Mouse (Mus musculus): Measurements from ENCODE around the gene Uox. TPM values are rescaled to one million over a fixed set of nuclear protein-coding genes. Genes with fewer than 3 reads are reported as not detected.

The Uox gene
- polyA plus RNA-seq (2015; fragmentation: Nextera tagmentation; extraction: Ambion mirVana): 0.08 and 0.11 TPM in 2 replicates

DNA sequence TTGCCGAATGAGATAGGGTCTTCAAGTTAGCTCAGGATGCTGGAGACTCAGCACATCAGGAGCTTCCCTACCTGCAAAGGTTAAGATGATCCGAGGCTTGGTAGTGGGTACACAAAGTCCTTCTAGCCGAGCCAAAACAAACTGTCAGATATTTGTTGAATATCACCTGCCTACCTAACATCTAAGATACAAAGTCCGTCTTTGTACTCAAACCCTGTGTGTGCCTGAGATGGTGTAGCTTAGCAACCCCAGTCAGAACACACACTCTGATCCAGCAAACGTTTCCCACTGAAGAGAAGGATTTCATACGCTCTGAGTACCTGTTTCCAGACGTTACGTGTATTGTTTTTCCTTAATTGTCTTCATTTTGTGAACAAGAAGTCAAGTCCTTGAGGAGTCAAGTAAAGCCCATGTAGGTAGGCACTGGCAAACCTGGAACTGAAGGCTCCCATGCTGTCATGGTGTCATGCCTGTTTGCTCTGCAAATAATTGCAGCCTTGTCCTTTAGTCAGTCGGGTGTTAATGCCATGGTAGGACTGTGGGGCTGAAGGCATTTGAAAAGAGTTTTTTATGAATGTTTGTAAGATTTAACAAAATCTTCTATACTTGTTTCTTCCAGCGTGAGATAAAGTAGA is at the start of gene Uox:
Gene Uox, plus strand, starts transcription at position 279 of the 635 bp plus-strand sequence.
- no peaks in the 10 kb centered on the region for H3K36me3 ChIP-seq (ENCODE audit: insufficient read depth, low read length)
- no peak within 1 kb of the TSS for H3K9ac ChIP-seq (ENCODE audit: low read depth, low read length)
- no peak within 1 kb of the TSS for H3K4me3 ChIP-seq (replicated peaks; ENCODE audit: low read depth, low read length)
- no peaks in the 10 kb centered on the region for H3K4me1 ChIP-seq (replicated peaks; ENCODE audit: insufficient read depth, low read length)
- H3K27me3 ChIP-seq (ENCODE audit: insufficient read depth, low read length): no peaks in the 10 kb centered on the region
- H3K9me3 ChIP-seq (replicated peaks; ENCODE audit: low read length): no peaks in the 10 kb centered on the region
- 85% methylated on average over 10 of the region's 10 CpGs for WGBS
- ATAC-seq (replicated peaks; ENCODE audit: low FRiP score, low read depth) (no peak), DNase-seq (ENCODE audit: low spot score) (no peak)
- no peak within 1 kb of the TSS for H3K27ac ChIP-seq
- no peak for TF ChIP-seq CTCF (IDR thresholded peaks at IDR 0.05; ENCODE audit: low read depth)
- H3K4me2 ChIP-seq (ENCODE audit: low read length): no peak within 1 kb of the TSS

DNA sequence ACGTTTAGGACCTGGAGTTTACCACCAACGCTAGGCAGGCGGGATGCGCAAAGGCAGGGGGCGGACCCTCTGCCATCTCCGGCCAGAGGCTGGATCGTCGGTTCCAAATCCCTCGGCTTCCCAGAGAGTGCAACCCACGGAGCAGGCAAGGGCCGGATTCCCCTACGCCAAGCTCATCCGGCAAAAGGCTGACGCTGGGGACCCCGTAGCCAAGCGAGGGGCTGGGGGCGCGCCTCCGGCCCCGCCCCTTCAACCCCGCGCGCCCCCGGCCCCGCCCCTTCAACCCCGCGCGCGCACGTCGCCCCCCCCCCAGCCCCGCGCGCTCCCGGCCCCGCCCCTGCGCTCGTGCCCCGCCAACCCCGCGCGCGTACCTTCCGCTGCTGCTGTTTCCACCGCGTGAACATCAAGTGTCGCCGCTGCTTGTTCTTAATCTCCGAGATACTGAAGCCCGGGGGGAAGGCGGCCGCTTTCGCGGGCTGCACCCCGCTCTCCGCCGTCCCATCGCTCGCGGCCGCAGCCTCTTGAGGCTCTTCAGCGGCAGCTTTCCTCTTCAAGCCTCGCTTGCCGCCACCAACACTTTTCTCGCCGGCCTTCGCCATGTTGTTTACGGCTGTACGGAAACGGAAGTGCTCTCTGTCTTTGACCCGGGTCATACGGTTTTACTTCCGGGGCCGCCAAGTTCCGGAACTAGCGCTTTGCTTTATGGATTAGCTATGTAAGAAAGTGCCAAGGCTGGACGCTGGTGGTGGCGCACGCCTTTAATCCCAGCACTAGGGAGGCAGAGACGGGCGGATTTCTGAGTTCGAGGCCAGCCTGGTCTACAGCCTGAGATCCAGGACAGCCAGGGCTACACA is 49.2 kb upstream of the Uox start, which contains the start of gene Rpf1:
Gene Rpf1, minus strand, starts transcription at position 632 of the 854 bp plus-strand sequence.
- H3K27me3 ChIP-seq (ENCODE audit: insufficient read depth, low read length): no peaks in the 10 kb centered on the region
- H3K4me1 ChIP-seq (replicated peaks; ENCODE audit: insufficient read depth, low read length): no peaks in the 10 kb centered on the region
- ATAC-seq (replicated peaks; ENCODE audit: low FRiP score, low read depth) (peak; percentile 96), DNase-seq (ENCODE audit: low spot score) (peak; percentile 97)
- peak within 1 kb of the TSS; percentile 99 for H3K27ac ChIP-seq
- no peaks in the 10 kb centered on the region for H3K9me3 ChIP-seq (replicated peaks; ENCODE audit: low read length)
- under 1% methylated on average over 69 of the region's 82 CpGs for WGBS
- peak within 1 kb of the TSS; percentile 57 for H3K4me2 ChIP-seq (ENCODE audit: low read length)
- H3K4me3 ChIP-seq (replicated peaks; ENCODE audit: low read depth, low read length): peak within 1 kb of the TSS; percentile 66
- H3K36me3 ChIP-seq (ENCODE audit: insufficient read depth, low read length): 0 out of 2 replicates have a peak, but pooled peaks cover 7% of the 10 kb centered on the region
- peak within 1 kb of the TSS; percentile 72 for H3K9ac ChIP-seq (ENCODE audit: low read depth, low read length)
- TF ChIP-seq CTCF (IDR thresholded peaks at IDR 0.05; ENCODE audit: low read depth): peak; percentile 26; the same call in 1 of the 2 replicates

DNA sequence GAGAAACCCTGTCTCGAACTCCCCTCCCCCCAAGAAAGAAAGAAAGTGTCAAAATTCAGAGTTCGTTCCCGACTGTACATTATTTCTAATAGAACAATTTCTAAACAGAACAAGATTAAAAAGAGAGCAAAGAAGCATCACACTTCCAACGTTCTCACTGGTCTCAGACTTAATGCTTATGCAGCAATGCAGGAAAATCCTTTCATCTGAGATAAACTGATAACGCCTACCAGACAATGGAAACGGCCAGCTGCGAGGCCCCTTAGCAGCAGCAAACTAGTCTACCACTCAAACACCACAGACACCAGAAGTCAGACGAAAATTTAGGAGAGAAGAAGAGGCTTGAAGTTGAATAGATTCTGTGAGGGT is 48.6 kb upstream of the Uox start:
- 14% methylated on average over 8 of the region's 8 CpGs for WGBS
- TF ChIP-seq CTCF (IDR thresholded peaks at IDR 0.05; ENCODE audit: low read depth): no peak
- ATAC-seq (replicated peaks; ENCODE audit: low FRiP score, low read depth) (no peak), DNase-seq (ENCODE audit: low spot score) (no peak)
- H3K27ac ChIP-seq: peak overlapping the region; percentile 99
- H3K9me3 ChIP-seq (replicated peaks; ENCODE audit: low read length): no peaks in the 10 kb centered on the region
- H3K27me3 ChIP-seq (ENCODE audit: insufficient read depth, low read length): no peaks in the 10 kb centered on the region
- H3K4me2 ChIP-seq (ENCODE audit: low read length): peak overlapping the region; percentile 57
- H3K9ac ChIP-seq (ENCODE audit: low read depth, low read length): peak overlapping the region; percentile 72; the same call in 1 of the 2 replicates
- H3K4me3 ChIP-seq (replicated peaks; ENCODE audit: low read depth, low read length): peak overlapping the region; percentile 66
- H3K36me3 ChIP-seq (ENCODE audit: insufficient read depth, low read length): 0 out of 2 replicates have a peak, but pooled peaks cover 7% of the 10 kb centered on the region
- no peaks in the 10 kb centered on the region for H3K4me1 ChIP-seq (replicated peaks; ENCODE audit: insufficient read depth, low read length)

DNA sequence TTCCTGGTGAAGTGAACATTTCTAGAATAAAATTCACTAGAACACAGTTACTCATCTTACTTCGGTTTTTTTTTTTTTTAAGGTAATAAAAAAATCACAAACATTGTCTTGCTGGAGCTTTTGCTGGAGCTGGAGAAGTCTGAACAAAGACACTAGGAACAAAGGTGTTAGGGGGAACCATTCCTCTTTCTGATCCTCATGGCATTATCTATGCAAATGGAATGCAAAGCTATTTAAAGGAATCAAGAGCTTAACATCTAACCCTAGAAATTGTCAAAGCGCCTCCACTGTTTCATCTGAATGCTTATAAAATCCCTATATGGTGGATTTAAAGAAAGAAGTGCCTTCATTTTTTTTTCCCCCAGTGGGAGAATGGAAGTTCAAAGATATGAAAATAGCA is 41.9 kb upstream of the Uox start:
- no peak for TF ChIP-seq CTCF (IDR thresholded peaks at IDR 0.05; ENCODE audit: low read depth)
- Histone ChIP-seq H3K36me3 (ENCODE audit: insufficient read depth, low read length) (no peaks in the 10 kb centered on the region), H3K27me3 (ENCODE audit: insufficient read depth, low read length) (no peaks in the 10 kb centered on the region), H3K9me3 (replicated peaks; ENCODE audit: low read length) (no peaks in the 10 kb centered on the region), H3K4me1 (replicated peaks; ENCODE audit: insufficient read depth, low read length) (no peaks in the 10 kb centered on the region), H3K9ac (ENCODE audit: low read depth, low read length) (no peak overlapping the region), H3K27ac (no peak overlapping the region), H3K4me3 (replicated peaks; ENCODE audit: low read depth, low read length) (no peak overlapping the region), H3K4me2 (ENCODE audit: low read length) (no peak overlapping the region)
- no peak for DNase-seq (ENCODE audit: low spot score)
- WGBS: 56% methylated on average over 2 of the region's 2 CpGs
- ATAC-seq (replicated peaks; ENCODE audit: low FRiP score, low read depth): no peak

DNA sequence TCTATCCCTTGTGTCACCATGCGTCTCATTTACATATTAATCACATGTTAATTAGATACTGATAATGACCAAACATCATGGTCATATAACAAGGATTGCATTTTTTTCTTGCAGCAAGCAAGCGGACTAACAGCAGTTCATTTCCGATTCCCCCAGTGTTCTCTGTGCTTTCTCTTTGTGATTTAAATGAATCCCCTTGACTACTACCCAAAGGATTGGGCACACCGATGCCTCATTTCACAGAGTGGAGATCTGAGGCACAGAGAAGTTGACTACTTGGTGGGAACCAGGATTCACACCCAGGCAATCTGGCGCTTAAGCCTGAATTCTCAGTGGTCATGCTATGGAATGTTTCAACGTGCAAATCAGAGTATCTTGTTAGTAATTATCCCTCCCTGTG is 35.2 kb upstream of the Uox start:
- Histone ChIP-seq H3K36me3 (ENCODE audit: insufficient read depth, low read length) (no peaks in the 10 kb centered on the region), H3K27me3 (ENCODE audit: insufficient read depth, low read length) (no peaks in the 10 kb centered on the region), H3K4me2 (ENCODE audit: low read length) (no peak overlapping the region), H3K4me3 (replicated peaks; ENCODE audit: low read depth, low read length) (no peak overlapping the region), H3K9me3 (replicated peaks; ENCODE audit: low read length) (no peaks in the 10 kb centered on the region), H3K4me1 (replicated peaks; ENCODE audit: insufficient read depth, low read length) (no peaks in the 10 kb centered on the region), H3K27ac (no peak overlapping the region), H3K9ac (ENCODE audit: low read depth, low read length) (no peak overlapping the region)
- TF ChIP-seq CTCF (IDR thresholded peaks at IDR 0.05; ENCODE audit: low read depth): no peak
- ATAC-seq (replicated peaks; ENCODE audit: low FRiP score, low read depth): no peak
- DNase-seq (ENCODE audit: low spot score): no peak
- 67% methylated on average over 6 of the region's 6 CpGs for WGBS

DNA sequence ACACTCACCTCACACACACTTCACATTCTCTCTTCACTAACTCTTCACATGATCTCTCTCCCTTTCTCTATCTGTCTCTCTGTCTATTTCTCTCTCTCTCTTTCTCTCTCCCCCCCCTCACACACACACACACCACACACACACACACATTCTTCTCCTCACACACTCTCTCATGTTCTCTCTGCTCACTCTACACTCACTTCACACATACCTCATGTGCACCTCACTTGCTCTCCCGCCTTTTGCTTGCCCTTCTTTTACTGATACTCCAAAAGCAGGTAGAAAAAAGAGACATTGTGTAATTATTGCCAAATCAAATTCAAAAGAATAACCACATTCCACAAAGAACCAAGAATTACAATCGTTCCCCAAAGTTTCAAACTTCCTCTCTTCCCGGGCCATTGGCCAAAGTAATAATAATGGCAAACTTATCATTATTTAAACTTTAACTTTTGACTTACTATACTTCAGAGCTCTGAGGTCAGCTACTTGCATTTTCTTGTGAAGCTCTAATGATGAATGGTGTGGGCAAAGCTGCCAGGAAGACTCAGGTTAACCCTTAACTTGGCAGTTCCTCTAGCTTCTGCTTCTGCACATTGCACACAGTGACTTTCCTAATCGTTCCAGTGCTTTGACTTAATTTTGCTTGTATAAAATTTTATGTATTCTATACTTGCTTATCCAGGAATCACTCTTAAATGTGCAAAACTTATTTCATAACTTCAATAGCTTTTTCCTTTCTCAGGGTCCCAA is 29.5 kb upstream of the Uox start:
- DNase-seq (ENCODE audit: low spot score): peak; percentile 13
- ATAC-seq (replicated peaks; ENCODE audit: low FRiP score, low read depth): no peak

More for the DNA sequence above, 29.5 kb upstream of the Uox start:
- Histone ChIP-seq H3K4me1 (replicated peaks; ENCODE audit: insufficient read depth, low read length) (no peaks in the 10 kb centered on the region), H3K27ac (no peak overlapping the region), H3K27me3 (ENCODE audit: insufficient read depth, low read length) (no peaks in the 10 kb centered on the region), H3K9ac (ENCODE audit: low read depth, low read length) (no peak overlapping the region), H3K4me3 (replicated peaks; ENCODE audit: low read depth, low read length) (no peak overlapping the region), H3K36me3 (ENCODE audit: insufficient read depth, low read length) (no peaks in the 10 kb centered on the region), H3K4me2 (ENCODE audit: low read length) (no peak overlapping the region), H3K9me3 (replicated peaks; ENCODE audit: low read length) (no peaks in the 10 kb centered on the region; the same call in 1 of the 2 replicates)
- no peak for TF ChIP-seq CTCF (IDR thresholded peaks at IDR 0.05; ENCODE audit: low read depth)
- 40% methylated on average over 4 of the region's 4 CpGs for WGBS
